Comparison of ENCODE assay signal across 7 mouse cellular contexts in the genomic region with DNA sequence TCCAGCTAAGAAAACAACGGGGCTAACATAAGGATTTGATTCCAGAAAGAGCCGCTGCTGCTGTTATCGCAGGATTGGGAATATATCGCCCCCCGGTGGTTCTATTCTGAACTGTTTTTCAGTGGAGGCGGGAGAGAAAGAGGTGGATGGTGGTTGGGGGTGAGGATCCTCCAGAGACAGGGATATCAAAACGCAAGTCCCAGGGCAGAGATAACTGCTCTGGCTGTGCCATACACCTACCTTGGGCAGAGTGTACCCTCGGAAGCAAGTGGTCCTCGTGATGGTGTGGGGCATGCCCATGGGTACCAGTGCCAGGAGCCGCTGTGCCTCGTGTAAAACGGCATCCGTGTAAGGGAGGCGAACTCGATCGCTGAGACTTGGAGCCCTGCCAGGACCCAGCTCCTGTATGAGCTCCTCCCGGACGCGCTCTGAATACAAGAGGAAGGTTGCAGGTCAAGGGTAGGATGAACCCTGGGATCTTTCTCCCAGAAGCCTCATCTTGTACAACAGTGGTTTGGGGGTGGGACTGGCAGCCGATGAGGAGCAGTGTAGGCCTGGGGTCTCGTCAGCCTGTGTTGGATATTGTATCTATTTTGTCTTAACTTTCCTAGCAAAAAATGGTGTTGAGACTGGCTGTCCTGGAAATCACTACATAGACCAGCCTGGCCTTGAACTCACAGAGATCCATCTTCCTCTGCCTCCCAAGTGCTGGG. TPM values are rescaled to one million over a fixed set of nuclear protein-coding genes. Genes with fewer than 3 reads are reported as not detected.
DNase-seq lines count a peak whose midpoint lies in the region; TF ChIP-seq lines count a peak whose summit lies in the region.

No protein-coding gene starts in this region.

- no peak overlapping the region for H3K4me3 ChIP-seq in gastrocnemius, adult 2 months

- intact Hi-C loops in gastrocnemius, adult 2 months (cut with DNase I): loop anchor here (1.0 kb wide), 1 partner anchor 49 kb away; no protein-coding TSS in a partner anchor

- DNase-seq in ZHBTc4 (ENCODE audit: low read depth, low spot score): peak; percentile 86
- DNase-seq in cerebellum, postnatal 25 days: peak; percentile 65 to 80
- peak; percentile 72 for DNase-seq in gastrocnemius, adult 2 months
- DNase-seq in hindlimb bud, embryonic 11.5 days (ENCODE audit: extremely low spot score, low read depth, low spot score): peak; percentile 73
- DNase-seq in left cerebral cortex, adult 11 months (ENCODE audit: low spot score): peak; percentile 54
- peak; percentile 56 to 87 for DNase-seq in lung, postnatal 4 days
- DNase-seq in retina, postnatal 7 days (ENCODE audit: low read depth, low spot score): peak; percentile 62

- TF ChIP-seq CTCF in gastrocnemius, adult 2 months (IDR thresholded peaks at IDR 0.05): peak; percentile 87

- peak overlapping the region; percentile 85 for H3K27ac ChIP-seq in gastrocnemius, adult 2 months

RNA-seq across cellular contexts. Expression of a gene that starts 10.9 kb away (rescaled TPM):
- total RNA-seq in gastrocnemius, adult 2 months (2021): under 1 TPM; 0.10 to 0.56 TPM

RNA-seq across cellular contexts. Expression of a gene that starts 17.3 kb away (rescaled TPM):
- 10 to 100 TPM; 39.9 to 48.6 TPM for total RNA-seq in gastrocnemius, adult 2 months (2021)

RNA-seq across cellular contexts. Expression of a gene that starts 51.2 kb away (rescaled TPM):
- 10 to 100 TPM; 66.3 to 72.8 TPM for total RNA-seq in gastrocnemius, adult 2 months (2021)
